Mouse (Mus musculus) liver, adult 2 months (tissue): ENCODE results near the gene Mcm2. TPM values are rescaled to one million over a fixed set of nuclear protein-coding genes. Genes with fewer than 3 reads are reported as not detected.
A peak's percentile ranks its signal among the peaks of the same experiment; 100 is the strongest.

Source experiments
- DNase-seq: peaks from one replicate; pipeline ENCODE4 v3.0.0-alpha.2; 2011; ENCODE audit warnings: low read depth, low spot score; ENCODE audit errors: extremely low read depth
- H3K27ac ChIP-seq: fragments of 200-500 bp; replicated peaks from 2 replicates; pipeline ENCODE4 v1.5.1; 2012; ENCODE audit warnings: low read depth, mild to moderate bottlenecking, control low read depth, inconsistent platforms, low read length; ENCODE audit not compliant: insufficient read depth
- H3K27me3 ChIP-seq: fragments of 200-500 bp; 2 replicates; pipeline ENCODE4 v1.6.1; 2012; ENCODE audit warnings: mild to moderate bottlenecking, moderate library complexity, low read length, inconsistent platforms; ENCODE audit not compliant: control insufficient read depth, insufficient read depth
- H3K36me3 ChIP-seq: fragments of 200-500 bp; 2 replicates; pipeline ENCODE4 v1.6.1; 2012; ENCODE audit warnings: low read length, inconsistent platforms; ENCODE audit not compliant: control insufficient read depth, insufficient read depth
- H3K4me1 ChIP-seq: fragments of 200-500 bp; 2 replicates; pipeline ENCODE4 v1.6.1; 2011; ENCODE audit warnings: low read length; ENCODE audit not compliant: control insufficient read depth, insufficient read depth
- H3K4me3 ChIP-seq: fragments of 200-500 bp; 2 replicates; pipeline ENCODE4 v1.5.1; 2011; ENCODE audit warnings: low read depth, mild to moderate bottlenecking, control low read depth, low read length, moderate library complexity; ENCODE audit not compliant: insufficient read depth
- H3K79me2 ChIP-seq: fragments of 200-500 bp; 2 replicates; pipeline ENCODE4 v1.6.1; 2012; ENCODE audit warnings: inconsistent platforms, mild to moderate bottlenecking, low read length, moderate library complexity; ENCODE audit not compliant: control insufficient read depth, insufficient read depth
- H3K9ac ChIP-seq: fragments of 200-500 bp; 2 replicates; pipeline ENCODE4 v1.6.1; 2012; ENCODE audit warnings: low read depth, mild to moderate bottlenecking, control low read depth, inconsistent platforms, low read length
- CTCF ChIP-seq: fragments of 200-500 bp; IDR thresholded peaks from 2 replicates; pipeline ENCODE4 v1.5.1; 2011; ENCODE audit warnings: low read depth, low read length, control low read depth
- POLR2A ChIP-seq: fragments of 200-500 bp; IDR thresholded peaks from 2 replicates; pipeline ENCODE4 v1.6.1; 2011; ENCODE audit warnings: low read length, control low read depth; ENCODE audit not compliant: insufficient read depth; ENCODE audit errors: extremely low read depth
- WGBS: fragments of 180-500 bp; shearing (Covaris S2); methylation state at CpG from one replicate; pipeline ENCODE4 v1.1.7; 2018; 5-methylcytosine and 5-hydroxymethylcytosine counted together
- polyA plus RNA-seq: library from polyadenylated mRNA; depleted of rRNA; stranded (reverse); fragments of >200 nt; gene quantifications from 2 replicates; pipeline ENCODE4 v1.2.3, GENCODE M21; 2012
- total RNA-seq: library from RNA; depleted of rRNA; stranded (reverse); fragments of >200 nt; gene quantifications from 2 replicates; pipeline ENCODE4 v1.2.3, GENCODE M21; 2014

Gene Mcm2
- total and polyA plus RNA-seq, 2 experiments: 2.4 to 3.3 TPM

DNA sequence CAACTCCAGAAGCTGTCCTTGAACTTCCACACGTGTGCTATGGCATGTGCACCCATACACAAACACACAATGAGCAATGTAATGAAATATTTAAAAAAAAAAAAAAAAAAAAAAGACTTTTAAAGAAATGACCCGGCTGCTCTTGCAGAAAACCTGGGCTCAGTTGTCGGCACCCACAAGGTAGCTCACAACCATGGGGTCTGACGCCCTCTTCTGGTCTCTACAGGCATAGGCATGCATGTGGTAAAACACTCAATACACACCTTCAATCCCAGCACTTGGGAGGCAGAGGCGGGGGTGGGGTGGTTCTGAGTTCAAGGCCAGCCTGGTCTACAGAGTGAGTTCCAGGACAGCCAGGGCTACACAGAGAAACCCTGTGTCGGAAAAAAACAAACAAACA is 2.6 kb downstream of the Mcm2 start:
- DNase-seq: peak; percentile 29
- Histone ChIP-seq H3K27ac (no peak overlapping the region), H3K79me2 (no peaks in the 10 kb centered on the region), H3K36me3 (no peaks in the 10 kb centered on the region), H3K4me3 (no peak overlapping the region), H3K27me3 (no peaks in the 10 kb centered on the region), H3K4me1 (no peaks in the 10 kb centered on the region; the same call in 1 of the 2 replicates), H3K9ac (no peak overlapping the region)
- TF ChIP-seq CTCF: no peak
- no peak for TF ChIP-seq POLR2A
- 70% methylated on average over 6 of the region's 6 CpGs for WGBS

DNA sequence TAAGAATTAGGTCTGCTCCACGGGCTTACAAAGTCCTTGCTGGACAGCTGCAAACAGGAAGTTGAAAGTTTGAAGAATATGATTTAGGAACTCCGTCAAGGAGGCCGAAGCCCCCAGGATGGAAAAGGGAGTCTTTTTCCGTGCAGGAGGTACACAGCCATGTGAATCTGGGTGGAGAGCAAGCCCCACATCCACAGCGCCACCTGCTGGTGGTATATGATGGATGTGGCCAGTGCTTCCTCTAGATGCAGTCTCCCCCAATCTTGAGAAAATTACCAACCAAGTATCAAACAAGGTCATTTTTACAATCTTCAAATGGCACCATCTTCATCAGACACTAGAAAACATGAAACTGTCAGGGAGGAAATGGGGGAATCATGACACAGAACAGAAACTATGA is 5.0 kb downstream of the Mcm2 start:
- H3K4me1 ChIP-seq: peaks cover 9% of the 10 kb centered on the region
- H3K36me3 ChIP-seq: no peaks in the 10 kb centered on the region
- DNase-seq: peak; percentile 17
- H3K27me3 ChIP-seq: no peaks in the 10 kb centered on the region
- H3K4me3 ChIP-seq: no peak overlapping the region
- WGBS: 56% methylated on average over 5 of the region's 5 CpGs
- TF ChIP-seq POLR2A (no peak), CTCF (peak; percentile 94)
- no peak overlapping the region for H3K9ac ChIP-seq
- no peak overlapping the region for H3K27ac ChIP-seq
- H3K79me2 ChIP-seq: no peaks in the 10 kb centered on the region

DNA sequence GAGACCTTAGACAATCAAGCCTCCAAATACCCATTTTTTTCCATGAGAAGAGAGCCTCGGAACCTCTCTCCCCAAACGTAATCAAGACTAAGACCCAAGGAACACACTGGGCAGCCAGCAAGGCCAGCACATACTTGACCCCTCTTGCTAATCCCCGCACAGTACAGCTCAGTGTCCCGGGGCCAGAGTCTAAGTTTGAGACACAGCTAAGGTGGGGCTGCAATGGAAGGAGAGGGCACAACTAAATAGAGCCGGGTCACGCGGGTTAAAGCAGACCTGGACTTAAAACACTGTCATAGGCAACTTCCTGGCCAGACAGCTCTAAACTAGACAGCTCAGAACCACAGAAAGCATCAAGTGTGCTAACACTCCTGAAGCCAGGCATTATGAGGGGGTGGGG is 7.7 kb downstream of the Mcm2 start:
- Histone ChIP-seq H3K4me3 (no peak overlapping the region), H3K4me1 (peaks cover 9% of the 10 kb centered on the region), H3K27me3 (no peaks in the 10 kb centered on the region), H3K79me2 (no peaks in the 10 kb centered on the region), H3K36me3 (no peaks in the 10 kb centered on the region), H3K9ac (no peak overlapping the region), H3K27ac (no peak overlapping the region)
- TF ChIP-seq CTCF: no peak
- no peak for TF ChIP-seq POLR2A
- DNase-seq: no peak
- WGBS: 93% methylated on average over 7 of the region's 7 CpGs

DNA sequence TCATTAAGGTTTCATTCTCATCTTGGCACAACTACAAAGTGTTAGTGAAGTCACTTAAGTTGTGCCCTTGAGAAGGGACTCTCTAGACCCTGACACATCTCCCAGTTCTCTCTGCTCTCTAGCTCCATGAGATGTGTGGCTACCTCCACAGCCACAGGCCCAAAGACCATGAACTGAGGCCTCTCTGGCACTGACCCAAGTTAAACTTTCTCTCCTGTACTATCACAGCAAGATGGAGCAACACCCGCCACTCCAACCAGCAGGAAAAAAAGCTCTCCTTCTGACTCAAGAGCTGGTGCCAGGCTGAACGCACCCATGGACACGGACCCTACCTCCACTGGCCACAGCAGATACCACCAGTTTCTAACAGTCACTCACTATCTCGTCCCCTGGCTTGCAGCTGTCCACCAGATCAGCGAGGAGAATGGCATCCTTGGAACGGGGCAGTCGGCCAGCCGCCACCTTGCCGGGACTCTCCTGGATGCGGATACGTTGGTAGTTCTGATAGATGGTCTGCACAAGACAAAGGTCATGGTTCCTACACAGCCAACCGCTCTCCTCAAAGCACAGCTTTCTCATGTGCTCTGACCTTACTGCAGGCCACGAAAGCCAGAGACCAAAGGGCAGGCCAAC is 9.1 kb downstream of the Mcm2 start:
- no peaks in the 10 kb centered on the region for H3K36me3 ChIP-seq
- 25% methylated on average over 13 of the region's 13 CpGs for WGBS
- no peak for TF ChIP-seq POLR2A
- no peak for TF ChIP-seq CTCF
- H3K4me3 ChIP-seq: no peak overlapping the region
- no peaks in the 10 kb centered on the region for H3K27me3 ChIP-seq
- peak; percentile 74 for DNase-seq
- H3K9ac ChIP-seq: no peak overlapping the region
- peaks cover 9% of the 10 kb centered on the region for H3K4me1 ChIP-seq
- H3K27ac ChIP-seq: no peak overlapping the region
- no peaks in the 10 kb centered on the region for H3K79me2 ChIP-seq

DNA sequence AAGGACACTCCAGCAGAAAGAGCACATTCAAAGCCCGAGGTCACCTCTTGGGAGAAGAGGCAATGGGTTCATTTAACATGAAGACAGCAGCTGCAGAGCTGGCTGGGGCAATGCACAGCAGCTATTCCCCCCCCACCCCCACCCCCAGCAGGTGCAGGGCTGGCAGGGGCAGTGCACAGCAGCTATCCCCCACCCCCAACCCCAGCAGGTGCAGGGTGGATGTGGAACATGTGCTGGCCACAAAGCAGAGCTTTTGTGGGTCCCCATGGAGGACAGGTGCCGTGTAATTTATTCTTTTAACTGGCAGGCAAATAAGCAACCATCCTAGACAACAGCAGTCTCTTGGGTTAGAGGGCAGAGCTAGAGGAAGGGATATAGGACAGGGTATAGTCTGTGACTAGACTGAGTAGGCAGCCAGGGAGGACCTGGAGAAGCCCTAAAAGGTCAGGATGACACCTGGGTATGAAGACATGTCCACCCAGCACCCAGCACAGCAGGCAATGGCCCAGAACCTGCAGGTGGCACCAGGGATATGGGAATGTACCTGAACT is 12.1 kb downstream of the Mcm2 start:
- no peaks in the 10 kb centered on the region for H3K27me3 ChIP-seq
- H3K27ac ChIP-seq: no peak overlapping the region
- DNase-seq: no peak
- H3K36me3 ChIP-seq: no peaks in the 10 kb centered on the region
- H3K4me3 ChIP-seq: no peak overlapping the region
- WGBS: 92% methylated on average over 2 of the region's 2 CpGs
- no peak overlapping the region for H3K9ac ChIP-seq
- TF ChIP-seq CTCF (no peak), POLR2A (no peak)
- H3K4me1 ChIP-seq: peaks cover 9% of the 10 kb centered on the region
- no peaks in the 10 kb centered on the region for H3K79me2 ChIP-seq
